Mouse (Mus musculus) olfactory bulb, adult 2 months (tissue): ENCODE measurements around the gene Mlph. TPM values are rescaled to one million over a fixed set of nuclear protein-coding genes. Genes with fewer than 3 reads are reported as not detected.
A peak's percentile ranks its signal among the peaks of the same experiment; 100 is the strongest.

Experiments used
- H3K27ac ChIP-seq: fragments of 200-500 bp; 2 replicates; pipeline ENCODE4 v1.5.1; 2012; ENCODE audit warnings: low read depth, low read length; ENCODE audit not compliant: insufficient read depth
- H3K4me1 ChIP-seq: fragments of 200-500 bp; 2 replicates; pipeline ENCODE4 v1.6.1; 2012; ENCODE audit warnings: low read length; ENCODE audit not compliant: control insufficient read depth, insufficient read depth
- H3K4me3 ChIP-seq: fragments of 200-500 bp; 2 replicates; pipeline ENCODE4 v1.5.1; 2012; ENCODE audit warnings: mild to moderate bottlenecking, low read depth, low read length, moderate library complexity; ENCODE audit not compliant: insufficient read depth
- CTCF ChIP-seq: fragments of 200-500 bp; IDR thresholded peaks from 2 replicates; pipeline ENCODE4 v1.5.1; 2012; ENCODE audit warnings: low read depth, mild to moderate bottlenecking, low read length, moderate library complexity; ENCODE audit not compliant: insufficient read depth
- POLR2A ChIP-seq: fragments of 200-500 bp; IDR thresholded peaks from 2 replicates; pipeline ENCODE4 v1.6.1; 2012; ENCODE audit warnings: mild to moderate bottlenecking, low read depth, low read length, moderate library complexity; ENCODE audit not compliant: insufficient read depth
- WGBS: fragments of 180-500 bp; shearing (Covaris S2); methylation state at CpG from one replicate; pipeline ENCODE4 v1.1.7; 2018; 5-methylcytosine and 5-hydroxymethylcytosine counted together
- polyA plus RNA-seq: library from polyadenylated mRNA; stranded (reverse); fragments of >200 nt; gene quantifications from 2 replicates; pipeline ENCODE4 v1.2.4, GENCODE M21; 2012; ENCODE audit warnings: low replicate concordance; ENCODE audit not compliant: missing spikeins, insufficient read depth, insufficient read length

The Mlph gene
- polyA plus RNA-seq, 1 experiment, result not detected

DNA sequence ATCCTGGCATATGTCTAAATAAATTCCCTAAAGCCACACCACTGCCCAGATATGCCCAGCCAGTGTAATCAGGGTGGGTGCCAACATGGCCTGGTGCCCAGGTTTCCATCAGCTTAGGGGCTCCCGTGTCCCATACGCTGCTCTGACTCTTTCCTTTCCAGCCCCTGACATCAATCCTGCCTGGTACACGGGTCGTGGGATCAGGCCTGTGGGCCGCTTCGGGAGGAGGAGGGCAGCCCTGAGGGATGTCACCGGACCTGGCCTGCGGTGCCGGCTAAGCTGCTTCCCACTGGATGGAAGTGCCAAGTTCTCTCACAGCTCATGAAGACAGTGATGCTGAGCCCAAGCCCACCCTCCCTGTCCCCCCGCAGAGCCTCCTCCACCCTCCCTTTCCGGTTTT lies 38.8 kb downstream of the Mlph start:
- TF ChIP-seq CTCF (no peak), POLR2A (no peak)
- Histone ChIP-seq H3K27ac (no peak overlapping the region), H3K4me3 (no peak overlapping the region), H3K4me1 (no peaks in the 10 kb centered on the region)
- WGBS, result 34% methylated on average over 11 of the region's 11 CpGs

DNA sequence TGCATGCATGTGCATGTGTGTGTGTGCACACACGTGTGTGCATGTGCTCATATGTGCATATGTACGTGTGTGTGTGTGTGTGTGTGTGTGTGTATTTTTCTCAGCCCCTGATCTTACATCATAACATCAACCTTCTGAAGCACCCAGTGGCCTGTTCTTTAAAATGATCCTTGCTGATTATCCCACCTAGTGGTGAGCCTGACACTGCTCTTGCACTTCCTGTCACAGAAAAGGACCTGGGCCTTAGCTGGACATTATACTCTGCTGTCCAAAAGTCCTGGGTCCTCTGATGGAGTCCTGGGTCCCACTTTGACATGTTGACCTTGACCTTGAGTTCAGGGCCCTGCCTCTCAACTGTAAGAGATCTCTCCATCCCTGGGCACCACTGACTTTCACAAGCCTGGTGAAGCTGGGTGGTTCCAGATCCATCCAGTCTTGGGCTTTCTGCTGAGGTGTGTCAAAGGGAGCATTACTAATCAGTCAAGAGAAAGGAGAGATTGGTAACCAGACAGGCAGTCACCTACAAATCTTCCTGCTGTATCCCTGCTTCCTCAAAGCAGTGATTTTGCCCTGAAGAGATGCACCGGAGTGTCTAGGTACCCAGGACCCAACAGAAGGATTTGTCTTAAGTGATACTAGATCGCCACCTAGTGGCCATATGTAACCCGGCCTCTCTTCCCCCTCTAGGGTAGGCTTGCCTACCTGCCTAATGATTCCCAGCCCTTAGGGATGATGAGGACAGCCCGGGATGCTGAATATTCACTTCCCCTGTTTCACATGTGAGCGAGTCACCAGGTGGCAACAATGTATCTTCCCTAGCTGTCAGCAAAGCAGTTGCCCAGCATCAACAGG lies 41.6 kb downstream of the Mlph start:
- Histone ChIP-seq H3K4me1 (no peaks in the 10 kb centered on the region), H3K27ac (no peak overlapping the region), H3K4me3 (no peak overlapping the region)
- TF ChIP-seq CTCF (0 out of 2 replicates have a peak, but pooled peaks have one; percentile 17), POLR2A (no peak)
- 32% methylated on average over 7 of the region's 7 CpGs for whole genome bisulfite sequencing

- Histone ChIP-seq H3K4me3 (no peak overlapping the region), H3K27ac (no peak overlapping the region), H3K4me1 (no peaks in the 10 kb centered on the region; the same call in 1 of the 2 replicates)
- 82% methylated on average over 4 of the region's 4 CpGs for WGBS
- TF ChIP-seq CTCF, result no peak
- TF ChIP-seq POLR2A, result no peak
Observed at GRCm38 (mm10) chr1:90962526-90962925, 47.6 kb downstream of the Mlph start.

- H3K4me1 ChIP-seq, result no peaks in the 10 kb centered on the region; the same call in 1 of the 2 replicates
- TF ChIP-seq POLR2A (no peak), CTCF (no peak)
- no peak overlapping the region for H3K27ac ChIP-seq
- no peak overlapping the region for H3K4me3 ChIP-seq
- WGBS, result 42% methylated on average over 3 of the region's 3 CpGs
Observed at GRCm38 (mm10) chr1:90962994-90963393, 48.1 kb downstream of the Mlph start.

DNA sequence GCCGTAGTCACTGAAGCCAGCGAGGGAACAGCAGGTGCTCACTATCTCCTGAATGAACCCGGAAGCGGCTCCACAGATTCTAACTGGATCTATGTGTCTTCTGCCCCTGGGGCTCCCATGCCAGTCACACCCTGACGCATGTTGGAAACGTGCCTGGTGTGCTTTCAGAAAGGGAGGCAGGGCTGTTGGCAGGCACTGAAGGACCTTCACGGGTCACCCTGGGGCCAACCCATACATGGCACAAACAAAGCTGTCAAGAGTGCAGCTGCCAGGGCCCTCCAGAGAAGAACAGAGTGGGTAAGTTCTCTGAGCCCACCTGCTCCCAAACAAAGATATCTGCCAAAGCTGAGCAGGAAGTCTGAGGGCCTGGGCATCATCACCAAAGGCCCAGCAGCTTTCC lies 52.7 kb downstream of the Mlph start:
- Histone ChIP-seq H3K4me1 (no peaks in the 10 kb centered on the region; the same call in 1 of the 2 replicates), H3K4me3 (no peak overlapping the region), H3K27ac (no peak overlapping the region)
- TF ChIP-seq CTCF (no peak), POLR2A (no peak)
- 54% methylated on average over 7 of the region's 7 CpGs for WGBS

DNA sequence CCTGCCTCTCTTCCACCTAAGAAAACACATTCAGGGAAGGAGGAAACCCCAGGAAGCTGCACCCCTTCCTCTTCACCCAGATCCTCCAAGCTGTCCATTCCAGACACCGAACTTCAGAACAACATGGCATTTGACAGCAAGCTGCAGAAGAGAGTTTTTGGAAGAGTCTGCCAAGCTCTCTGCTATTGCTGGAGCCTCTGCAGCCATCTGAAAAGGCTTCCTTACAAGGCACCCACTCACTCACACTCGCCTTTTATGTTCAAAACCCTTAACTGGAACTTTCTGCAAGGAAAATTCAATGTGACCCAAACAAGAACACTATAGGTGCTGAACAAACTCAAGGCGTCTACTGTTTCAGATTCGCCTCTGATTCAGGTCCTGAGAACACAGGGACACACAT lies 53.8 kb downstream of the Mlph start:
- Histone ChIP-seq H3K4me3 (no peak overlapping the region), H3K4me1 (peaks cover 3% of the 10 kb centered on the region), H3K27ac (no peak overlapping the region)
- TF ChIP-seq CTCF (no peak), POLR2A (no peak)
- 64% methylated on average over 4 of the region's 4 CpGs for WGBS

- WGBS, result 68% methylated on average over 9 of the region's 9 CpGs
- no peak for TF ChIP-seq CTCF
- no peak for TF ChIP-seq POLR2A
- no peak within 1 kb of the TSS for H3K4me3 ChIP-seq
- H3K27ac ChIP-seq, result no peak within 1 kb of the TSS
- H3K4me1 ChIP-seq, result peaks cover 3% of the 10 kb centered on the region
Observed at GRCm38 (mm10) chr1:90969347-90969784, 54.5 kb downstream of the Mlph start, which contains the start of gene Rab17. Gene Rab17, minus strand, starts transcription at chr1:90969661.

DNA sequence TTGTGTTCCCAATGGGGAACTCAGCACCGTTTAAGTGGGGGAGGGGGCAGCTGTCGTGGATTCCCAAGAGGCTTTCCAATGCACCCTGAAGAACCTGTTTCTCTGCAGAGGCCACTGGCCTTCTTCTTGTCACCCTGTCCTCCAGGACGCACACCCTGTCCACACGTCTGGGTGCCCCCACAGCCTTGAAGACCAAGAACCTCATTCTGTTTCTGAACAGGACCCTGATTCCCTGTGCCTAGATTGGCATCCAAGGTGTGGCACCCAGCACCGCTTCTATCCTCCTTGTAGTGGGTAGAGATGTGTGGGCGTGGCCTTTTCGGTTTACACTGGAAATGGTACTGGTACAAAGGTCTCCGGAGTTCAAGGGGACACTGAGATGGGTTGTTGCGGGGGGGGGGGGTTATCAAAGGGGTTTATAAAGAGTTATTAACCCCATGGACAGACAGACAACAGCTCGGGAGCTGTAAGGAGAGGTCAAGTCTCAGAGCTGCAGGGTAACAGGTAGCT lies 55.1 kb downstream of the Mlph start:
- no peak overlapping the region for H3K27ac ChIP-seq
- H3K4me1 ChIP-seq, result peaks cover 6% of the 10 kb centered on the region
- WGBS, result 86% methylated on average over 10 of the region's 10 CpGs
- TF ChIP-seq POLR2A (no peak), CTCF (no peak)
- H3K4me3 ChIP-seq, result no peak overlapping the region

GRCm38 (mm10) chr1:90972911-90973573 lies 58.2 kb downstream of the Mlph start:
- Histone ChIP-seq H3K4me3 (no peak overlapping the region), H3K4me1 (peaks cover 14% of the 10 kb centered on the region), H3K27ac (no peak overlapping the region)
- TF ChIP-seq POLR2A, result no peak
- TF ChIP-seq CTCF, result peak; percentile 98
- WGBS, result 25% methylated on average over 9 of the region's 9 CpGs
